Mouse (Mus musculus): Measurements from ENCODE around the gene Kif22. TPM values are rescaled to one million over a fixed set of nuclear protein-coding genes. Genes with fewer than 3 reads are reported as not detected.

The Kif22 gene
- polyA plus RNA-seq, 1 experiment from 2014 or later: 200 TPM

DNA sequence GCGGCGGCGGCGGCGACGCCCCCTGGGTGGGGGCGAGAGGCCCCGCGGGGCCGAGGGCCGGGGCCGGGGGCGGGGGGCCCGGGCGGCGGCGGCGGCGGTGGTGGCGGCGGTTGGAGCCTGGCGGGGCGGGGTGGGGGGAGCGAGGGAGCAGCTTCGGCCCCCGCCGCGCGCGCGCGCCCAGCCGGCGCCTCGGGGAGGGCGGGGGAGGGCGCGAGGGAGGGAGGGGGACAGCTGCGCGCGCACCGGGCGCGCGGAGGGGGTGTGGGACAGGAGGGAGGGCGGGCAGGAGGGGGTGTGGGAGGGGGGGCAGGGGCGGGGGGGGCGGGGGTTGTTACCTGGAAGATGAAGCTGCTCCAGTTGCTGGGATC, 15.7 kb downstream of the Kif22 start:
- H3K4me1 ChIP-seq: peaks cover 50% of the 10 kb centered on the region
- peak overlapping the region; percentile 100 for H3K27ac ChIP-seq (replicated peaks)
- WGBS: 3% methylated on average over 26 of the region's 48 CpGs
- H3K4me3 ChIP-seq: peak overlapping the region; percentile 86
- no peaks in the 10 kb centered on the region for H3K9me3 ChIP-seq
- peaks cover 80% of the 10 kb centered on the region for H3K36me3 ChIP-seq (replicated peaks)
- DNase-seq (ENCODE audit: low spot score): no peak
- no peaks in the 10 kb centered on the region for H3K27me3 ChIP-seq (replicated peaks; ENCODE audit: low read depth, poor library complexity, severe bottlenecking)

DNA sequence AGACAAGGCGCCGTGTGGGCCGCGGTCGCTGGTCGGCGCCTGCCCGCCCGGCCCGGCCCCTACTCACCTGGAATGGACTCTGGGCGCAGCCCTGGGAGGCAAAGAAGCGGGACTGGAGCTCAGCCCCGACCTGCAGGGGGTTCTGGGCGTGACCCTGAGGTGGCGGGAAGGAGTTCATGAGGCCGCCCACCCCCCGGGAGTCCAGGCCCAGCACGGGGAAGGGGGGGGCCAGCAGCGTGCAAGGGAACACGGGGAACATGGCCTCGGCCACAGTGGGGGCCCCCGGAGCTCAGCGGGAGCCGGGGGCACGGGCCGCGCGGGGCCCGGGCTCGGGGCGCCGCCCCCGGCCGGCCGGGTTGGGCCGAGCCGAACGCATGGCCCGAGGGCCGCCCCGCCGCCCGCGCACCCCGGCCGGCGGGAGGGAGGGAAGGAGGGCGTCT, 16.1 kb downstream of the Kif22 start:
- DNase-seq (ENCODE audit: low spot score): peak; percentile 86
- Histone ChIP-seq H3K9me3 (no peaks in the 10 kb centered on the region), H3K36me3 (replicated peaks) (peaks cover 78% of the 10 kb centered on the region), H3K27me3 (replicated peaks; ENCODE audit: low read depth, poor library complexity, severe bottlenecking) (no peaks in the 10 kb centered on the region), H3K4me1 (peaks cover 55% of the 10 kb centered on the region), H3K27ac (replicated peaks) (peak overlapping the region; percentile 100), H3K4me3 (peak overlapping the region; percentile 86)
- WGBS: under 1% methylated on average over 46 of the region's 48 CpGs

DNA sequence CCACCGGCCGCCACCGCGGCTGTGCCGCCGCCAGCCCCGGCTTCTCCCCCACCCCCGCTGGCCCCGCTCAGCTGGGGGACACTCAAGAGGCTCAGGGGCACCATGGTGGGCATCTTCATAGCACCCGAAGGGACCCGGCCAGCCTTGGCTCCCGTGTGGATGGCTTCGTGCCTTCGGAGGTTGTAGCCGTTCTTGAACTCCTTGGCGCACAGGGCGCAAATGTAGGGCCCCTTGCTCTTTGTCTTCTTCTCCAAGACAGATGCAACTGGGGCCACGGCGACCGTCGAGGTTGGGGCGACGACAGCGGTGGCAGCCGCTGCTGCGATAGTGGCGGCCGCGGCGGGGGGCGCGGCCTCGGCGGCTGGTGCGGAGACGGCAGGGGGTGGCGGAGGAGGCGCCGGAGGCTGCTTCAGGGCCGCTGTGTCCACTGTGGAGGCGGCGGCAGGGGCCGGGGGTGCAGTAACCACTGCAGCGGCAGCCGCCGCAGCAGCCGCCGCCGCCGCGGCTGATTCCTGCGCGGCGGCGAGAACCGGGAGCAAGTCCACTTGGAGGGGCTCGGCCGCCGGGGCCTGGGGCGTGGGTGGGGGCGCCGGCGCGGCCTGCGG, 16.6 kb downstream of the Kif22 start:
- peak overlapping the region; percentile 100 for H3K27ac ChIP-seq (replicated peaks)
- no peaks in the 10 kb centered on the region for H3K27me3 ChIP-seq (replicated peaks; ENCODE audit: low read depth, poor library complexity, severe bottlenecking)
- peaks cover 72% of the 10 kb centered on the region for H3K36me3 ChIP-seq (replicated peaks)
- H3K4me3 ChIP-seq: peak overlapping the region; percentile 86
- WGBS: under 1% methylated on average over 64 of the region's 65 CpGs
- H3K4me1 ChIP-seq: peaks cover 60% of the 10 kb centered on the region
- DNase-seq (ENCODE audit: low spot score): peak; percentile 71
- H3K9me3 ChIP-seq: no peaks in the 10 kb centered on the region

DNA sequence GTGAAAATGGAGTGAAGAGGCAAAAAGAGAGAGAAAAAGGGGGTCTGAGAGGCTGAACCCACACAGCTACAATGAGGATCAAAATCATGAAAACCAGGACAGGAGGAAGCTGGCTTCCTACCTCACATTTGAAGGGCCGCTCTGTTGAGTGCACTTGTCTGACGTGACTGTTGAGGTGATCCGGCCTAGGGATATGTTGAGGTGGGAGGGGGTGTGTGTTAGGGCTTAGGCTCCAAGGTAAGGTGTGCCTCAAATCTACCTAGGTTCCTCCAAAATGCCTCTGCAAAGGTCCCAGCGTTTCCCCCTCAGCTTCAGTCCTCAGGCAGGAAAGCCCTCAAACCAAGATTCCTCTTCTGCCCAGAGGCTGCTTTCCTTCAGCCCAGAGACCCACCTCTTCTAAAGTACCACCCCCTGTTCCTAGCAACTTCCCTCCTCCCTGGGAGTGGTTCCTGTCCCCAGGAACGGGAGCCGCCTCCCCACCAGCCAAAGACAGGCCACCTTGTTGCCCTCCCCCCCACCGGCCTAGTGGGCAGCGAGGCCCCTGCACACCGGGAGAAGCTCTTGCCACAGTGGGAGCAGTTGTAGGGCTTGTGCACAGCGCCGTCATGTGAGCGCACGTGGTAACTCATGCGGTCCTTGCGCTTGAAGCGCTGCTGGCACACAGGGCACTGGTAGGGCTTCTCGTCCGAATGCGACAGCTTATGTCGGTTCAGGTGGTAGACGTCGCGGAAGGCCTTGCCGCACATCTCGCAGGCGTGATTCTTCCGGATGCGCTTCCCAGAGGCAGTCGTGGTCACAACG, 17.3 kb downstream of the Kif22 start:
- peak overlapping the region; percentile 100 for H3K27ac ChIP-seq (replicated peaks)
- under 1% methylated on average over 30 of the region's 30 CpGs for WGBS
- H3K9me3 ChIP-seq: no peaks in the 10 kb centered on the region
- H3K4me3 ChIP-seq: peak overlapping the region; percentile 86
- H3K27me3 ChIP-seq (replicated peaks; ENCODE audit: low read depth, poor library complexity, severe bottlenecking): no peaks in the 10 kb centered on the region
- H3K4me1 ChIP-seq: peaks cover 67% of the 10 kb centered on the region
- peak; percentile 85 for DNase-seq (ENCODE audit: low spot score)
- peaks cover 65% of the 10 kb centered on the region for H3K36me3 ChIP-seq (replicated peaks)

DNA sequence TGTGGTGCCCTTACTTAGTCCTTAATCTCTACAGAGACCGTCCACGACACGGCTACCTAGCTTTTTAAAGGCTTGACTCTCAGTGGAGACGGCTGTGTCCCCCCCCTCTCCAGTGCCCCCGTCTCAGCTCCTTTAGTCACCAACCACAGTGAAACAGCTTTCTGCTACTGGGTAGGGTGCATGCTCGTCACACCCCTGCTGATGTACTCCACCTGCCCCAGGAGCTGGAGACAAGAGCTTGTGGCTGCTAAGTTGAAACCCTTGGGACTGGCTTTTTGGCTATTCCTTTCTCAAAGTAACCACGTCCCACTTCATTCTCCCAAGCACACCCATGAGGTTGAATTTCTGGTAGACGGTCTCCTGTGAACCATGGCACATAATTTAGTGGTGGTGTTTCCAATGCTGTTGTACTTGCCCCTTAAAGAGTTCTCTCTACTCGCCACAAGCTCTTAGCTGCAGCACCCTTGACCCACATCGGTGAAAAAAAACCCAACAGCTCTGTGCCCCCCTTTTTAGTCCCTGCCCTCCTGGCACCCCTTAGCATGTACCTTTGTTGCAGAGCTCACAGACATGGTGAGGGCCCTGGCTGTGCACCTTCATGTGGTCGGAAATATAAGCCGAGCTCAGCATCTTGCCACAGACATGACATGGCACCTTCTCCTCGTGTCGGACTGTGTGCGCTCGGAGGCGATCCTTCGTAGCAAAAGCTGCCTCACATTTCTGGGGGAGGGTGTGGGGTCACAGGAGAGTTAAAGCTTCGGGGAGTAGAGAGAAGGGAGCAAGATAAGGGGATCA, 18.2 kb downstream of the Kif22 start:
- Histone ChIP-seq H3K4me1 (peaks cover 75% of the 10 kb centered on the region), H3K27ac (replicated peaks) (peak overlapping the region; percentile 100), H3K9me3 (no peaks in the 10 kb centered on the region), H3K4me3 (peak overlapping the region; percentile 86), H3K27me3 (replicated peaks; ENCODE audit: low read depth, poor library complexity, severe bottlenecking) (no peaks in the 10 kb centered on the region), H3K36me3 (replicated peaks) (peaks cover 63% of the 10 kb centered on the region)
- DNase-seq (ENCODE audit: low spot score): no peak
- WGBS: 37% methylated on average over 19 of the region's 19 CpGs

DNA sequence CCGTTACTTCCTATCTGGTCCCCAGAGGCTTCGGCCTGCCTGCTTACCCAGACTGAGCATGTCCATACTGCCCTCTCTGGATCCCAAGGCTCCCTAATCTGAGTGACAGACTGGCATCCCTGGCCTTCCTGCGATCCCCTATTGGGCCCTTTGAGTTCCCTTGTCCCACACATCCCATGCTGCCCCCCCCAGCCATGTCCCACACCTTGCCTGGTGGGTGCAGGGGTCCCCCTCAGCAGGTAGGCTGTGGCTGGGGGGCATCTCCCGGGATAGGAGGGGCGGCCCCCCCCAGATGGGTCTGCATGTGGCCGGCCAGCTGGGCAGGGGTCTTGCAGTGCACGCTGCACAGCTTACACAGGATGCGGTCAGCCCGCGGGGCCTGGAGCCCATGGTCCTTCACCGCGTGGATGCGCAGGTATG, 19.0 kb downstream of the Kif22 start:
- WGBS: 84% methylated on average over 13 of the region's 13 CpGs
- DNase-seq (ENCODE audit: low spot score): no peak
- no peaks in the 10 kb centered on the region for H3K27me3 ChIP-seq (replicated peaks; ENCODE audit: low read depth, poor library complexity, severe bottlenecking)
- no peaks in the 10 kb centered on the region for H3K9me3 ChIP-seq
- H3K4me3 ChIP-seq: peak overlapping the region; percentile 86
- peaks cover 55% of the 10 kb centered on the region for H3K36me3 ChIP-seq (replicated peaks)
- H3K4me1 ChIP-seq: peaks cover 83% of the 10 kb centered on the region
- peak overlapping the region; percentile 100 for H3K27ac ChIP-seq (replicated peaks)

DNA sequence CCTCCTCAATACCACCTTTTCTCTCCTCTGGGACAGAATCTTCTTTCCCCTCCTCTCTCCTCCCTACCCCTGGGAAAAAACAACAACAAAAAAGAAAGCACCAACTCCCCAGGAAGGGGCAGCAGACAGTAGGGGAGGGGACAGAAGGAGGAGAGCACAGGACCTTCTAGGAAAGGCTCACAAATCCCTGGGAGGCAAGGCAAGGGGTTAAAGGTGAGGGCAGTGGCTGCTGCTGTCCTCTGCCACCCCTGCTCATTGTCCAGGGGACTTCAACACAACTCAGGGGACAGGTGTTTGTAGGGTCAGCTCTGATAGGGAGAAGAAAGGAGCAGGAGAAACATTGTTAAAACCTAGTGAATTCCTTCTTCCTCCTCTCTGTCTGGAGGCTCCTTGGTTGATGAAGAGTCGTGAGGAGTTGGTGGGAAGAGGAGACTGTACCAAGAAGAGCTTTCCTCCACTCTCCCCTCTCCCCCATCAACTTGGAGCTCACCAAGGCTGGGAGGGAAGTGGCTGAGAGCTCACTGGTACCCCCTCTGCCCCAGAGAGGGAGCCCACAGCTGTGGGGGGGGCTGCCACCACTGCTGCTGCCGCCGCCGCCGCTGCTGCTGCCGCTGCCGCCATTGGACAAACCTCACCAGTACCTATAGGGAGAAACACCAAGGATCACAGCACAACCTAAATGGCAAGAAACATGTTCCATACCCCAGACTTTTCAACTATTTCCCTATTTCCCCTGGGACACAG, 19.6 kb downstream of the Kif22 start:
- Histone ChIP-seq H3K9me3 (no peaks in the 10 kb centered on the region), H3K4me3 (peak overlapping the region; percentile 86), H3K36me3 (replicated peaks) (peaks cover 49% of the 10 kb centered on the region), H3K27me3 (replicated peaks; ENCODE audit: low read depth, poor library complexity, severe bottlenecking) (no peaks in the 10 kb centered on the region), H3K4me1 (peaks cover 83% of the 10 kb centered on the region), H3K27ac (replicated peaks) (peak overlapping the region; percentile 100)
- no peak for DNase-seq (ENCODE audit: low spot score)
- 82% methylated on average over 7 of the region's 7 CpGs for WGBS

DNA sequence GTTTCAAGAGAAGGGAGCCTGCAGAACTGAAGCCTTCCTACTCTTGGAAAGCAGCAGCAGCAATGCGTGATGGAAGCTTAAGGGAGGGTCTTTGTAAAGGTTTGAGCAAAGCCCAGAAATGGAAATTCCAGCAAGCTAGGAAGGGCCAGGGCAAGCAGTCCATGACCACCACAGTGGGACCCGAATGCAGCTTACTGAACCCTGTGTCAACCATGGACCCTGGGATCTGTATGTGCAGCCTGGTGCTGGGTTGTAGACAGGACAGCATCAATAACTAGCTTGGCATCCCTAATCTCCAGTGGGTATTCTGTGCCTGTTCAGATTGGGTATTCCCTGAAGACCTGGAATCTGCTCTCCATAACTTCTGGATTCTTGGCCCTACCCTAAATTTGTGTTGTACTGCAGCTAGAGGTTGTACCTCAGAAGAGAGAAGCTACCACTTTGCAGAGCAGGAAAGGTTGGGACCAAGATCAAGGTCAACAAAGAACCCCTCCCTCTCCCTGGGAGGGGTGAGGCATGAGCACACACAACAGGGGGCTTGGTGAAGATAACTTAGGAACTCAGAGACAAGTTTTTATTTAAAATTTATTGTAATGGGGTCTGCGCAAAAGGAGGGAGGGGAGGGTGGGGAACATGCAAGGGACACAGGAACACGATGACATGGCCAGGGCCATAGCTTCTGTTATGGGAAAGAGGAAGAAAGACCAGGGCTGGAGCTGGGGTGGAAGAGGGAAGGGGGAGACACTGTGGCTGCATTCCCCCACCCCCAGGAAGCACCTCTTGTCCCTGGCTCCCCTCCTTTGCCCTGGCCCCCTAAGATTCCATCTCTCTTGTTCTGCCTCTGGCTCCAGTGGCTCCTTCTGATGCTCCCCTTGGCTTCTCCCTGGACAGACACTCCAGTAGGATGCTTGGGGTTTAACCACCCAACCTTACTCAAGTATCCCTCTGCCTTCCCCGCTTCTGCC, 20.4 kb downstream of the Kif22 start:
- peaks cover 84% of the 10 kb centered on the region for H3K4me1 ChIP-seq
- H3K27ac ChIP-seq (replicated peaks): peak overlapping the region; percentile 86
- H3K27me3 ChIP-seq (replicated peaks; ENCODE audit: low read depth, poor library complexity, severe bottlenecking): no peaks in the 10 kb centered on the region
- H3K4me3 ChIP-seq: peak overlapping the region; percentile 86
- DNase-seq (ENCODE audit: low spot score): no peak
- H3K9me3 ChIP-seq: no peaks in the 10 kb centered on the region
- peaks cover 47% of the 10 kb centered on the region for H3K36me3 ChIP-seq (replicated peaks)
- WGBS: 43% methylated on average over 5 of the region's 5 CpGs

DNA sequence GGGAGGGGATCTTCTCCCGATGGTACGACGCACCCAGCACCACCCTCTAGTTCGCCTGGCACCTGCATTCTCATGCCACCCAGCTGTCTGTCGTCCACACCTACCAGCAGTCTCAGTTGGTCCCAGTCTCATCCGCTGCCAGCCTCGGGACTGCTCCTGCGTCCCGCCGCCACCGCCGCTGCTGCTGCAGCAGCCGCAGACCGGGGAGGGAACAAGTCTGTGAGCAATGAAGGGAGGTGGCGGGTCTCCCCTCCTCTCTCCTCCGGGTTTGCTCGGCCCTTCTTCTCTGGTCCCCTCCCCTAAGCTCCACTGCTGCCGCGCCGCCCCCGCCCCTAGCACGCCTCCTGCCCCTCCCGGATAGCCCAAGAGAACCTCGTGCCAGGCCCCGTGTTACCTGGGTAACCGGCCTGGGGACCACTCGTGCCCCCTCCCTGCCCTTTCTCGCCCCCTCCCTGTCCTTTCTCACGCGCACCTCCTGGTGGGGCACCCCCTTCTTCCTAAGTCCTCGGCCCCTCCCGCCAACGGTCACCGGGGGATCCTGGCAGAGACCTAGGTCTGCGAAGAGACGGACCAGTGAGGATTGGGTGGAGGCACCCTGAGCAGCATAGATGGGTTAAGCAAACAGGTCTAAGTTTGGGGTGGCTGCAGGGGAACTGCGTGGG, 21.2 kb downstream of the Kif22 start, which contains the start of the genes Gm42742 and Prrt2:
Gene Gm42742, minus strand, starts transcription at position 197 of the 662 bp plus-strand sequence.
Gene Prrt2, minus strand, starts transcription at position 311 of the 662 bp plus-strand sequence.
- Histone ChIP-seq H3K4me3 (peak within 1 kb of the TSS; percentile 86), H3K4me1 (peaks cover 92% of the 10 kb centered on the region), H3K27me3 (replicated peaks; ENCODE audit: low read depth, poor library complexity, severe bottlenecking) (no peaks in the 10 kb centered on the region), H3K36me3 (replicated peaks) (peaks cover 47% of the 10 kb centered on the region), H3K9me3 (no peaks in the 10 kb centered on the region), H3K27ac (replicated peaks) (peak within 1 kb of the TSS; percentile 86)
- DNase-seq (ENCODE audit: low spot score): peak; percentile 78
- WGBS: 2% methylated on average over 37 of the region's 37 CpGs

DNA sequence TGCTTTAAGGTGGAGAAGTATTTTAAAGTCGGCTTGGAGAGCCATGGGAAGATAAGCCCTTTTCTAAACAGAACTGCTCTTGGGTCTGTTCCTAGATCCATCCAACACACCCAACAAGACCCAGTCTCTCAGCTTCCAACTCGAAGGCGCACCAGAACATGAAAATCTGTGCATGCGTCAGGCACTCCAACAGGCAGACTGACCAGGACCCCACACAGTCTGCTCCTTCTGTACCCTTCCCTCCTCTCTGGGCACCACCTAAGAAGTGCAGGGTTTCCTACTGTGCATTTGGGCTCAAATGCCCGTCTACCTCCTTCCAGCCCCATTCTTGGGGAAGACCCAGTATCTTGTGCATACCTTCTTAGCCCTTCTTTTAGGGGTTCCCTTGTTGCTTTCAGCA, 21.8 kb downstream of the Kif22 start:
- Histone ChIP-seq H3K4me3 (peak overlapping the region; percentile 86), H3K27ac (replicated peaks) (peak overlapping the region; percentile 86), H3K36me3 (replicated peaks) (peaks cover 52% of the 10 kb centered on the region), H3K4me1 (peaks cover 97% of the 10 kb centered on the region), H3K9me3 (no peaks in the 10 kb centered on the region), H3K27me3 (replicated peaks; ENCODE audit: low read depth, poor library complexity, severe bottlenecking) (no peaks in the 10 kb centered on the region)
- 46% methylated on average over 5 of the region's 5 CpGs for WGBS
- DNase-seq (ENCODE audit: low spot score): no peak

DNA sequence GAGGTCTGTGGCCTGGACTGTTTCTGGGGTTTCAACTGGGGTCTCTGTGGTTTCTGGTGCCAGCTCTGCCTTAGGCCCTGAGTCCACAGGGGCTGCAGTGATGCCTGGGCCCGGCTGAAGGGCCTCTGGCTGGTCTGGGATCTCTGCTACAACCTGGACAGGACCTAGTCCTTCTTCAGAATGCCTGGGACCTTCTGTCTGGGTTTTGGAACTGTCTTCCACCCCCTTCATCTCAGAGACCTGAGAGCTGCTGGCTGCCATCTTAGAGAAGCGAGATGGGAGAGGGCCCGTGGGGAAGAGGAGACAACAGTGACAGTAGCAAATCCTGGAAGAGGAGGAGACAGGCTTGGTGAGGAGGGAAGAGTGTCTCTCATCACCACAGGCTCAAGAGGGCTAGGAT, 22.2 kb downstream of the Kif22 start:
- Histone ChIP-seq H3K4me3 (peak overlapping the region; percentile 86), H3K9me3 (no peaks in the 10 kb centered on the region), H3K27me3 (replicated peaks; ENCODE audit: low read depth, poor library complexity, severe bottlenecking) (no peaks in the 10 kb centered on the region), H3K27ac (replicated peaks) (peak overlapping the region; percentile 86), H3K4me1 (peaks cover 97% of the 10 kb centered on the region), H3K36me3 (replicated peaks) (peaks cover 52% of the 10 kb centered on the region)
- DNase-seq (ENCODE audit: low spot score): no peak
- WGBS: 68% methylated on average over 3 of the region's 3 CpGs
